Mouse (Mus musculus): ENCODE measurements around the gene Kcnn4.
"Not testable (repeated sequence)": the region's sequence is repeated elsewhere in the genome, so short reads cannot be mapped to it uniquely, and the experiment has no call there.

Gene Kcnn4

GRCm38 (mm10) chr7:24391687-24392086, 21.6 kb downstream of the Kcnn4 start:
- DNase-seq: no peak

GRCm38 (mm10) chr7:24394054-24394453, 24.0 kb downstream of the Kcnn4 start:
- DNase-seq: no peak

DNA sequence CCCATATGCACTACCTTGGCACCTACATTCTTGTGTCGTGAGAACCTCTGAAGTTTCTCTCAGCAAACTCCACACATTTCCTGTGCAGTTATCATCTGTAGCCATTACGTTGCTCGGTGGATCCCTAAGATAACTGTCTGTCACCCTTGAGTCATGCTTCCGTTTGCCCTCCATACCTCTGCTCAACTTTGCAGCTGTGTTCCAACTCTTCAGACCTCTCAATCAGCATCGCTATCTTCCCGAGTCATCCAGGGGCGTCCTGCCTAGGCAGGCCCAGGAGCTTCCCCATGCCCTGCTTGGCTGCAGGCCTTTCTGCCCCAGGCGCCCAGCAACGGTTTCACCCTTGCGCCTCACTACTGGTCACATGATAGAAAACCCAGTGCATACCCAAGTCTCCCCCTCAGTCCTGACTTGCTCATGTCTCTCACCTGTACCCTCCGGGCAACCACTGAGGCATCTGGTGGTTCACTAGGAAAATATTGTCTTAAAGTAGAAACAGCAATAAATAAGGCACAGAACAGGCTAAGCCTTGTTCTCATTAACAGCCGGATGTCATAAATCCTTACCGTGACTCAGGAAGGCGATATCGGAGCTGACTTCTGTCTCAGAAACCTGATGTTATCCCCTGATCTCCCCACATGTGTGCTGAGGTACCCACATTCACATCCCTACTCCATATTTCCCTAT, 24.6 kb downstream of the Kcnn4 start:
- peak; percentile 40 for DNase-seq

GRCm38 (mm10) chr7:24396832-24397231, 26.8 kb downstream of the Kcnn4 start:
- DNase-seq: no peak

DNA sequence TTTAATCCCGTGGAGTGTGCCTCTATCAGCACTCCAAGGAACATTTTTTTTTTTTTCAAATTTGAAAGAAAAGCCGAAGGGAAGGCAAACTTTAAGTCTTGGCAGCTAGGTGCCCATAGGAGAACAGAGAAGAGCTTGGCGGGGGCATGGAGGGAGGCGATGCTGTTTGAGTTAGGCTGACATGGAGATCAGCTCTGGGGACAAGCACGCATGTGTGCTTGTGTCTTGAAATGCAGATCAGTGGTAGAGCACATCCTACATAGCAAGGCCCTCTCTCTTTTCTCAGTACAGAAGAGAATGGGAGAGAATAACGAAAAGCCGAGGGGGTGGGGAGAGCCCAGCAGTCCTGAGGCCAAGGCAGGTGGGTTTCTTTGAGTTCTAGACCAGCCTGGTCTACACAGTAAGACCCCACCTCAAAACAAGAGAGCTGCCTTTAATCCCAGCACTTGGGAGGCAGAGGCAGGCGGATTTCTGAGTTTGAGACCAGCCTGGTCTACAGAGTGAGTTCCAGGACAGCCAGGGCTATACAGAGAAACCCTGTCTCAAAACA, 28.4 kb downstream of the Kcnn4 start:
- DNase-seq: no peak

GRCm38 (mm10) chr7:24399256-24400081, 29.4 kb downstream of the Kcnn4 start, which contains the start of gene Smg9:
Gene Smg9 (plus strand): TSS chr7:24399619.
- DNase-seq: peak; percentile 99

DNA sequence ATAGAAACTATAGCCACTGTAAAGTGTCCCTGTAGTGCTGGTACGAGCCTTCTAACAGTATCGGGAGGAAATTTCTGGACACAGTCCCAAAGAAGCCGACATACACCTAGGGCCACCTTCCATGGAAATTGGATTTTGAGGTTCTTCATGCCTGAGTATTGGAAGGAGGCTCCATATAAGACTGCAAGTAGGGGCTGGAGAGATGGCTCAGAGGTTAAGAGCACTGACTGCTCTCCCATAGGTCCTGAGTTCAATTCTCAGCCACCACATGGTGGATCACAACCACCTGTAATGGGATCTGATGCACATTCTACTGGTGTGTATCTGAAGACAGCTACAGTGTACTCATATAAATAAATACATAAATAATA, 30.0 kb downstream of the Kcnn4 start:
- no peak for DNase-seq

DNA sequence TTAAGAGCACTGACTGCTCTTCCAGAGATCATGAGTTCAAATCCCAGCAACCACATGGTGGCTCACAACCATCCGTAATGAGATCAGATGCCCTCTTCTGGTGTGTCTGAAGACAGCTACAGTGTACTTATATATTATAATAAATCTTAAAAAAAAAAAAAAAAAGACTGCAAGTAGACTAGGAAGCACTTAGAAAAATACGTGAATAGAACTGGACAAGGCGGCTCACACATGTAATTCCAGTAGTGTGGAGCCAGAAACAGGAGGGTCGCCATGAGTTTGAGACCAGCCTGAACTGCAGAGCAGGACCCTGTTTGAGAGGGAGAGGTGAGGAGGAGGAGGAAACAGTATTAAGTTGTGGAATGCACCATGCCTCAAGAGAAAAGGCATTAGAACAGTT, 30.4 kb downstream of the Kcnn4 start:
- not testable (repeated sequence) for DNase-seq

GRCm38 (mm10) chr7:24402851-24403250, 32.8 kb downstream of the Kcnn4 start:
- no peak for DNase-seq

DNA sequence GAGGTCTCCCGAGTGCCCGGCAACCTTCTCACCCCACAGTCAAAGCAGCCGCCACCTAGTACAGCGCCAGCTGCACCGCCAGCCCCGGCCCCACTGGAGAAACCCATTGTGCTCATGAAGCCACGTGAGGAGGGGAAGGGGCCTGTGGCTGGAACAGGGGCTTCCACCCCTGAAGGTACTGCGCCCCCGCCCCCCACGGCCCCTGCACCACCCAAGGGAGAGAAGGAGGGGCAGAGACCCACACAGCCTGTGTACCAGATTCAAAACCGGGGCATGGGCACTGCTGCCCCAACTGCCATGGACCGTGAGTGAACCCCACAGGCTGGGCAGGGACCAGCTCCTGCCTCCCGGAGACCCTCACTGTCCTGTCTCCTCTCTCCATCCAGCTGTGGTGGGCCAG, 35.6 kb downstream of the Kcnn4 start:
- DNase-seq: no peak

GRCm38 (mm10) chr7:24406528-24407344, 36.7 kb downstream of the Kcnn4 start:
- DNase-seq: peak; percentile 82

GRCm38 (mm10) chr7:24408186-24408585, 38.1 kb downstream of the Kcnn4 start:
- no peak for DNase-seq

GRCm38 (mm10) chr7:24410123-24410522, 40.1 kb downstream of the Kcnn4 start:
- no peak for DNase-seq

GRCm38 (mm10) chr7:24410831-24411230, 40.8 kb downstream of the Kcnn4 start:
- DNase-seq: no peak

GRCm38 (mm10) chr7:24413630-24414029, 43.6 kb downstream of the Kcnn4 start:
- no peak for DNase-seq

DNA sequence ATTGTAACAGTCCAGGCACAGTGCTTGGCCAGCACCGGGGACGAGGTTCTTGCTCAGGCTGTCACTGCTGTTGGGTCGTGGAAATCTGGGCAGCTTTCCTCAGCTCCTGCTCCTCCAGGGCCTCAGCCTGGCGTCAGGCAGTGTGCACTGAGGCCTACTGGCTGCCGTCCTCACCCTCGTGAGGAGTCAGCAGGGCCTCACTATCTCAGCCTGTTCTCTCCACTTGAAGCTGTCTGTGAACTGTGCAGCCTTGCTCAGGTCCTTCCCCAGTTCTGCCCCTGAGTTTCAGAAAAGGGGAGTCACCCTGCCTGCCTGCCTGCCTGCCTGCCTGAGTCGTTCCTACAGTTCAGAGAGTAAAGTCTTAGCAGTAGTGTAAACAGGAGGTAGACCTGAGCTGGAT, 45.2 kb downstream of the Kcnn4 start:
- no peak for DNase-seq

DNA sequence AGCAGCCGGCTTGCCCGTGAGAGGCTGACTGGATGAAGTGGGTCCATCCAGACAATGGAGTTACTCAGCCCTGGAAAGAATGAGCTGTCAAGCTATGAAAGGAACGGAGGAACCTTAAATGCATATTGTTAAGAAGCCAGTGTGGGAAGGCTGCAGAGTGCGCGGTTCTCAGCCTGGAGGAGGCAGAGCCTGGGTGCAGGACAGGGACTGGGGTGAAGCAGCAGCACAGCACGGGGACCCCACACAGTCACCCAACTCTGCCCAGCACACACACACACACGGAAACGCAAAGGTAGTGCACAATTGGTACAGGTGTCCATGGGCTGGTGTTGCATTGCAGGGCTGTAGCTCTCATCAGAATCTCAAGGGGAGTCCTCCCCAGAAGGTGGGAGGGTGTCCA, 49.5 kb downstream of the Kcnn4 start:
- DNase-seq: peak; percentile 26

- DNase-seq: no peak
Observed at GRCm38 (mm10) chr7:24421648-24422047, 51.6 kb downstream of the Kcnn4 start.

DNA sequence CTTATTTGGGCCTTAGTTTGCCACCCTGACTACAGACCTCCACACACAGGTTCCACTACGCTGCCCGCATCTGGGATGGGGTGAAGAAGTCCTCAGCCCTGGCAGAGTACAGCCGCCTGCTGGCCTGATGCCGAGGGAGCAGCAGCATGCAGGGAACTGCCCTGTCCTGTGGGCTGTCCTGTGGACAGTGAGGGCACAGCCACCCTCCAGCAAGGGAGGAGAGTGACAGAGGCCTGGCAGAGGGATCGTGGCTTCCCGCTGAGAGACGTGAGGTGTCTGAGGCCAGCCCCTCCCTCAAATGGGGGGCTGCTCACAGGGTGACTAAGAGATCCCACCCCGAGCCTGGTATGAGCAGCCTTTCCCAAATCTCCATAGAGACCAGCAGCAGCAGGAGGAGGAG, 52.2 kb downstream of the Kcnn4 start:
- DNase-seq: no peak

- DNase-seq: no peak
Observed at GRCm38 (mm10) chr7:24423107-24423763, 53.2 kb downstream of the Kcnn4 start.

GRCm38 (mm10) chr7:24423956-24424732, 54.1 kb downstream of the Kcnn4 start:
- DNase-seq: no peak

- no peak for DNase-seq
Observed at GRCm38 (mm10) chr7:24425919-24426318, 55.9 kb downstream of the Kcnn4 start.

All from embryo, embryonic 11 days (tissue).